Mouse (Mus musculus) ES-E14 (cell line): ENCODE measurements around the gene Mtr. TPM values are rescaled to one million over a fixed set of nuclear protein-coding genes. Genes with fewer than 3 reads are reported as not detected.
"Not testable (repeated sequence)": the region's sequence is repeated elsewhere in the genome, so short reads cannot be mapped to it uniquely, and the experiment has no call there.

Experiments
- DNase-seq: peaks from one replicate; pipeline ENCODE4 v3.0.0-alpha.2; 2013; ENCODE audit warnings: low read depth, low spot score
- H3K27ac ChIP-seq: 2 replicates; pipeline ENCODE4 v1.5.1; 2012; ENCODE audit warnings: low read depth, mild to moderate bottlenecking, low read length, moderate library complexity, mixed read lengths; ENCODE audit not compliant: poor library complexity, insufficient read depth, severe bottlenecking
- H3K36me3 ChIP-seq: 2 replicates; pipeline ENCODE4 v1.6.1; 2012; ENCODE audit warnings: mild to moderate bottlenecking, low read length, moderate library complexity, mixed read lengths; ENCODE audit not compliant: control insufficient read depth, poor library complexity, insufficient read depth, severe bottlenecking
- H3K4me1 ChIP-seq, 2 experiments: fragments of 150-350 bp in 1 of 2; sonication (generic) in 1 of 2; 2 replicates each; pipeline ENCODE4 v1.6.1; 2012; ENCODE audit warnings: low read length in 2 of 2, mild to moderate bottlenecking in 1 of 2, mixed read lengths in 1 of 2; ENCODE audit not compliant: control insufficient read depth in 2 of 2, insufficient read depth in 2 of 2, poor library complexity in 1 of 2
- H3K4me3 ChIP-seq, 2 experiments: fragments of 150-350 bp in 1 of 2; sonication (generic) in 1 of 2; 2 replicates each; pipeline ENCODE4 v1.5.1; 2012; ENCODE audit warnings: low read length in 2 of 2, low read depth in 1 of 2, mild to moderate bottlenecking in 1 of 2, mixed read lengths in 1 of 2; ENCODE audit not compliant: insufficient read depth in 1 of 2, poor library complexity in 1 of 2, severe bottlenecking in 1 of 2
- H3K9ac ChIP-seq: 2 replicates; pipeline ENCODE4 v1.6.1; 2012; ENCODE audit warnings: low read depth, mild to moderate bottlenecking, low read length, mixed read lengths; ENCODE audit not compliant: poor library complexity, insufficient read depth, severe bottlenecking
- H3K9me3 ChIP-seq: fragments of 150-350 bp; sonication (generic); 2 replicates; pipeline ENCODE4 v1.6.1; 2012; ENCODE audit warnings: low read depth, mild to moderate bottlenecking, low read length; ENCODE audit not compliant: control insufficient read depth, insufficient read depth
- CHD2 ChIP-seq: IDR thresholded peaks from 2 replicates; pipeline ENCODE4 v1.6.1; 2014; ENCODE audit warnings: mild to moderate bottlenecking, low read depth, low read length, inconsistent platforms
- HCFC1 ChIP-seq: IDR thresholded peaks from 2 replicates; pipeline ENCODE4 v1.6.1; 2012; ENCODE audit warnings: low read length, inconsistent platforms, borderline replicate concordance; ENCODE audit not compliant: insufficient read depth
- MAFK ChIP-seq: IDR thresholded peaks from 2 replicates; pipeline ENCODE4 v1.6.1; 2014; ENCODE audit warnings: mild to moderate bottlenecking, low read depth, low read length, inconsistent platforms; ENCODE audit not compliant: insufficient read depth
- ZC3H11A ChIP-seq: IDR thresholded peaks from 2 replicates; pipeline ENCODE4 v1.6.1; 2012; ENCODE audit warnings: low read depth, mild to moderate bottlenecking, inconsistent platforms, low read length, borderline replicate concordance
- ZNF384 ChIP-seq: IDR thresholded peaks from 2 replicates; pipeline ENCODE4 v1.6.1; 2012; ENCODE audit warnings: low read depth, low read length, inconsistent platforms
- in situ Hi-C, 2 experiments: fragments of 600-800 bp; cut with MboI; formaldehyde crosslinking; loops; one replicate each; pipeline ENCODE4 v1.15.1; 2025; ENCODE audit warnings: low sequenced_read_pairs in 2 of 2, inconsistent platforms in 1 of 2; ENCODE audit not compliant: unreplicated experiment in 2 of 2
- total RNA-seq: library from RNA; depleted of rRNA; stranded (reverse); fragments of 300-350 nt; gene quantifications from 2 replicates; pipeline ENCODE4 v1.2.3, GENCODE M21; 2012; rRNA removed

The Mtr gene
- total RNA-seq, 1 experiment = 25.4 TPM

- no peaks in the 10 kb centered on the region for H3K36me3 ChIP-seq
- no peak overlapping the region for H3K9ac ChIP-seq
- no peak overlapping the region for H3K27ac ChIP-seq
- H3K4me1 ChIP-seq = 0 out of 4 replicates have a peak, but pooled peaks cover 0 to 2% of the 10 kb centered on the region in 2 experiments
- in situ Hi-C loops = no loop called here
- no peak overlapping the region for H3K4me3 ChIP-seq
- no peaks in the 10 kb centered on the region for H3K9me3 ChIP-seq
- DNase-seq = no peak
- TF ChIP-seq HCFC1 (no peak), ZC3H11A (no peak), CHD2 (no peak), ZNF384 (no peak), MAFK (no peak)
Measured at GRCm38 (mm10) chr13:12143347-12143746, 114.6 kb downstream of the Mtr start.

GRCm38 (mm10) chr13:12136461-12136860, 121.5 kb downstream of the Mtr start:
- Histone ChIP-seq H3K4me1 (peaks cover 7 to 11% of the 10 kb centered on the region in 2 experiments; a peak in 3 of 4 replicates), H3K27ac (peak overlapping the region; percentile 72)
- H3K9ac ChIP-seq, H3K36me3 ChIP-seq, DNase-seq, in situ Hi-C loops, H3K4me3 ChIP-seq, H3K9me3 ChIP-seq: not testable (repeated sequence)

GRCm38 (mm10) chr13:12133549-12133948, 124.4 kb downstream of the Mtr start:
- no peak for TF ChIP-seq HCFC1
- TF ChIP-seq MAFK = no peak
- no peak for TF ChIP-seq CHD2
- TF ChIP-seq ZC3H11A = no peak
- no peak for TF ChIP-seq ZNF384
- no peak for DNase-seq

More at GRCm38 (mm10) chr13:12133549-12133948, 124.4 kb downstream of the Mtr start:
- no peaks in the 10 kb centered on the region for H3K9me3 ChIP-seq
- no peak overlapping the region for H3K4me3 ChIP-seq
- H3K27ac ChIP-seq = no peak overlapping the region
- H3K9ac ChIP-seq = no peak overlapping the region
- in situ Hi-C loops = no loop called here
- no peaks in the 10 kb centered on the region for H3K36me3 ChIP-seq
- peaks cover 7 to 11% of the 10 kb centered on the region in 2 experiments; a peak in 3 of 4 replicates for H3K4me1 ChIP-seq

Other genes with a start within 250 kb of the Mtr start
- 7.0 and 8.1 TPM in 2 replicates for gene Ryr2, start 151.2 kb downstream of the Mtr start, total RNA-seq
- gene Actn2, start 82.6 kb upstream of the Mtr start, total RNA-seq = 6.8 and 6.9 TPM in 2 replicates
- 190 and 244 TPM in 2 replicates for gene Heatr1, start 136.9 kb upstream of the Mtr start, total RNA-seq
- 6.5 and 8.0 TPM in 2 replicates for gene Lgals8, start 206.8 kb upstream of the Mtr start, total RNA-seq